Mouse (Mus musculus): ENCODE measurements around the gene Ino80e.
"Not testable (repeated sequence)": the region's sequence is repeated elsewhere in the genome, so short reads cannot be mapped to it uniquely, and the experiment has no call there.

The Ino80e gene

GRCm38 (mm10) chr7:126862147-126862784 lies at the start of gene Ino80e:
Ino80e (minus strand) TSS chr7:126862377.
- DNase-seq = peak; percentile 93

GRCm38 (mm10) chr7:126905590-126905989 lies 43.4 kb upstream of the Ino80e start:
- DNase-seq = no peak

- not testable (repeated sequence) for DNase-seq
These were observed 37.6 kb upstream of the Ino80e start for GRCm38 (mm10) chr7:126899781-126900180.

- peak; percentile 96 for DNase-seq
These were observed 36.2 kb upstream of the Ino80e start for GRCm38 (mm10) chr7:126898102-126898990.

- DNase-seq = peak; percentile 15
These were observed 35.4 kb upstream of the Ino80e start for GRCm38 (mm10) chr7:126897390-126898101.

GRCm38 (mm10) chr7:126896912-126897311 lies 34.7 kb upstream of the Ino80e start:
- DNase-seq = no peak

GRCm38 (mm10) chr7:126888852-126889251 lies 26.7 kb upstream of the Ino80e start:
- peak; percentile 45 for DNase-seq

GRCm38 (mm10) chr7:126887281-126887680 lies 25.1 kb upstream of the Ino80e start:
- DNase-seq = no peak

DNA sequence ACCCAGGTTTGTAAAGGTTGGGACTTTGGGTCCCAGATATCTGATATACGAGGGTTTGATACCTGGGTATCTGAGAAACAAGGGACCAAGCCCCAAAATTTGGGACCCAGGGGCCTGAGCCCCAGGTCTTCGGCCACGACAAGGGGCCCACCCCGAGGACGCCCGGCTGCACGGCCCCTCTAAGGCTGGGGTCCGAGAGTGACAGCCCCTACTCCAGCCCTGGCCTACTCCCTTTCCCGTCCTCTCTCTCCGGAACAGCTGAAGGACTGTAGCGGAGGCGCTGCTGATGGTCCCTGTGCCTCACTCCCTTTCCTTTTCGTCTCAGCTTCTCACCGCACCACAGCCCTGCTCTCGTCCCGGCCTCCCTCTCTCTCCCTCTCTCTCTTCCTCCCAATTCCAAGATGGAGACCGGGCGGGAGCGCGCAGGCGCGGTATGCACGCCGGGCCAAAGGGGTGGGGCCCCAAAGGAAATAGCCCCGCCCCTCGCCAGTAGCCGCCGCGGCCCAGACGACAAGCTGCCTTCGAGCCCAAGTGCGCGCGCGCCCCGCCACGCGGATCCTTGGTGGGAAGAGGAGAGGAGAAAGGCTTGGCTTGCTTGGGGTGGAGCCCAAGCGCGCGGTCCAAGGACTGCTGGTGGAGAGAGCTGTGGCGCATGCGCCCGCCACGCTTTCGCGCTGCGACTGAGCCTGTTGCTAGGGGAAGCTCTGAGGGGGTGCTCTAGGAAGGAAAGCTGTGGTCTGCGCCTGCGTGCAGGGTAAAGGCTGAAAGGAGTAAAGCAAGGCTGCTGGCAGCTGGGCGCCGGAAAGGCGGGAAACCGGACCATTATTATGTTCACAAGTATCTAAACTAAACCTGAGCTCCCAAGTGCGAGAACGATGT lies 22.3 kb upstream of the Ino80e start, which contains the start of gene Taok2:
TSS of gene Taok2 (minus strand) at position 418 of the 879 bp plus-strand sequence.
- DNase-seq = peak; percentile 95

DNA sequence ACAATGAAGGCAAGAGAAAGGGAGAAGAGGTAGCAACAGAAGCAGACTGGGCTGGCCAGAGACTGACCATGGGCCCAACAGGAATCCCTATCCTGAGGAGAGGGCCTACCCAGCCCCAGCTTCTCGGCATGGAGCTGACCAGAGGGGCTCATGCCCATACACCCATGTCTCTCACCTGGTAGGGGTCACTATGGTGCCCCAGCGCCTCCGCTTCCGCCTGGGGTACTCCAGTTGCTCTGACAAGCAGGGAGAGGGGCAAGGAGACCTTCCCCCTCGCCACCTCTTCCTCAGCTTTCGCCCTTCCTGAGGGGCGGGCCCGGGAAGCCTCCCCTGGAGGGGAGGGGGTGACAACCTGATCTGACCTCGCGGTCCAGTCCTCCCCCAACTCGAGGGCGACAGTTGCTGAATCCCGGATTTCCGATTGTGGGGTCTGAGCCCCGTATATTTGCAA lies 21.6 kb upstream of the Ino80e start:
- DNase-seq = peak; percentile 57

- no peak for DNase-seq
These were observed 18.9 kb upstream of the Ino80e start for GRCm38 (mm10) chr7:126881040-126881439.

GRCm38 (mm10) chr7:126877239-126877638 lies 15.1 kb upstream of the Ino80e start:
- no peak for DNase-seq

DNA sequence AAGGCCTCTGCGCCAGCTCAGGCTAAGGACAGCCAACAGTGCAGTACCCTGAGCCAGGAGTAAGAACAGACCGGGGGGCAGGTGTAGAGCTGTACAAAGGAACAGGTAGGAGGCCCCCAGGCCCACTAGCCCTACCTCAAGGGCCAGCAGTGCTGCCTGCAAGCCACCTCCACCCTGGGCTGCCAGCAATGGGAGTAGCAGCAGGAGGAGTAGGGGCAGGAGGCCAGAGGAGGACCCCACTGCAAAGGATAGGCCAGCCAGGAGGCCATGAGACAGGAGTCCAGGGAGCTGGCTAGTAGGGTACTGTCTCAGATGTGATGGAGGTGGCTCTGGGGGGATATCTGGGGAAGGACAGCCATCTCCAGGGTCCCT lies 8.3 kb upstream of the Ino80e start:
- DNase-seq = no peak

- no peak for DNase-seq
These were observed 7.8 kb upstream of the Ino80e start for GRCm38 (mm10) chr7:126869780-126870519.

GRCm38 (mm10) chr7:126868003-126868402 lies 5.8 kb upstream of the Ino80e start:
- no peak for DNase-seq

DNA sequence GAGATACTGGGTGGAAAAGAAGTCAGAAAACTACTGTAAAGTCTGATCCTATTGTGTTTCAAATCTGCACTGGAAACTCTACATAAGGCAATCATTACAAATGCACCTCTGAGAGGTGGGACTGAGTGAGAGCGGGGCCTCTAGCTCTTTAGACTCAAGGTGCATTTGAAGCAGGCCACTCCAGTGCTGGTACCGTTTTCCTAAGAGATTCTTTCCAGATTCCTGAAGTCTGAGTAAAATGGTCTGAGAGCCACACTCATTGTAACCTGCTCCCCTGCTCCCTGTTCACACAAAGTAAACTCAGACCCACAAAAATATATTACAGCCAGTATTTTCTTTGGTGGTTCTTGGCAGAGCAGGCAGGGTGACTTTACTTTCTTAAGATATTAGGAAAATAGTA lies 5.4 kb upstream of the Ino80e start:
- no peak for DNase-seq

DNA sequence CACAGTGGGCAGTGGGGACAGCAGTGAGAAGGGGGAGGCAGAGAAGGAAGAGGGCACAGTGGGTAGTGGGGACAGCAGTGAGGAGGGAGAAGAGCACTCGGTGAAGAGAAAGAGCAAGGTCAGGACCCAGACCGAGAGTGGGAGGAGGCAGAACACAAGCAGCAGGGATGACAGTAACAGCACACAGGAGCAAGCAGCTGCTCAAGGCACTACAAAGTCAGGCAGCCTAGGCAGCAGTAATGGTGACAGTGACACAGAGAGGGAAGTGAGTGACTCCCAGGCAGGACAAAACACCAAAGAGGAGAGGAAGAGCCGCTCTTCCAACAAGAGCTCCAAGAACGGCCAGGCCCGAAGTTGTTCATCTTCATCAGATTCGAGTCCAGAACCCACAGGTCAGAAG lies 1.6 kb upstream of the Ino80e start:
- no peak for DNase-seq

DNA sequence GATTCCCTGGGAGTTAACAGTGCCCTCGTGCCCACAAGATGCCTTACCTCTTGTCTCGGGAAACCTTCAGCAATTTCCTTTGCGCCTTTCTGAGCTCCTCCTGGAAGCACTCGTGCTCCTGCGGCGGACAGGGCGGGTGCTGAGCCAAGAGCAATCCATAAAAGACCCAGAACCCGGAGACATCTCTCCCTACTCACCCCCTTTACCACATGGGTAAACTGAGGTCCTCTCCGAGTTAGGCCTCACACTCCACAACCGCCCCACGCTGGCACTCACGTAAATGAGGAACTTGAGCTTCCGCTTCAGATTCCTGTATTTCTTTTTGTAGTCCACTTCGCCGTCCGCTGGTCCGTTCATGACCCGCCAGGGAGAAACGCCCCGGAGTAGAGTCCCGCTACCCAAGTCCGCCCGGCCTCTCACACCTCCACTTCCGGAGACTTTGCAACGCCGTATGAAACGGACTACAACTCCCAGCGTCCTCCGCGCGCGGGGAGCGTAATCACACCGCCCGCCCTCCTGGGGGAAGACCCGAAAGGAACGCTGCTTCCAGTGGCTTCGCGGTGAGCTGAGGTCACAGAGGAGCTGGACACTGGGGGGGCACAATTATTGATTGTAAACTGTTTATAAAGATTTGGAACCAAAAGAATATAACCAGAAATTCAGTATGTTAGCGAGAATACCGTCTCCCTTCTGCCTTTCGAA lies 597 bp downstream of the Ino80e start, which contains the start of gene Hirip3:
TSS of gene Hirip3 (plus strand) at position 544 of the 702 bp plus-strand sequence.
- peak; percentile 95 for DNase-seq

GRCm38 (mm10) chr7:126860987-126861386 lies 1.2 kb downstream of the Ino80e start:
- DNase-seq = no peak

DNA sequence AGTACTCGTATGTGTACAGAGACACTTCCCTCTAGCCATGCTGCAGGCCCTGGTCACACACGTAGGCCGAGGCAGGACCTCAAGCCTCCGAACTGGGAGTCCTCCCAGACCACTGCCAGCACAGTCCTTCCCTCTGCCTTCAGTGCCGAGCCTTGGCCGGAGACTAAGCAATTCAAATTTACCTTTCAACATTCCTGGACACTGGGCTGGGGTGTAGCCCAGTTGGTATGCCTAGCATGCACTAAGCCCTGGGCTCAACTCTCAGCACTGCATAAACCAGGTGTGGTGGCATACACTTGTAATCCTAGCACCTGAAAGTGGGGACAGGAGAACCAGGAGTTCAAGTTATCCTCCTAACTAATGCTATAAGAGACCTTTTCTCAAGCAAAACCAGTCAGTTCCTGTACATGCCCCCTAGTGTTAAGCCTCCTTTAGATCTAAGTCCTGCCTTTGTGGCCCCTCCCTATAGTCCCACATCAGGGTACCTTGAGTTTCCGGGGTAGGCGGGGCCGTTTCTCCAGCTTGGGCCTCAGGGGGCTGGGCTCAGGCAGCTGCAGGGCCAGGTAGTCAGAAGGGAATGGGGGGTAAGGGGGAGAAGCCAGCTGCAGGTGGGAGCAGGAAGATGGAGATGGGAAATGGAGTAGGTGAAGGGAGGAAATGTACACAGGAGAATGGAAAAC lies 5.3 kb downstream of the Ino80e start:
- peak; percentile 80 for DNase-seq

All from thymus, postnatal 14 days (tissue).